Mouse (Mus musculus) yolk sac, embryonic 10.5 days (tissue): ENCODE results near the gene Gmppa.

Experiments
- DNase-seq: peaks from one replicate; pipeline ENCODE4 v3.0.0-alpha.2; 2017; ENCODE audit warnings: low spot score

Gene Gmppa

DNA sequence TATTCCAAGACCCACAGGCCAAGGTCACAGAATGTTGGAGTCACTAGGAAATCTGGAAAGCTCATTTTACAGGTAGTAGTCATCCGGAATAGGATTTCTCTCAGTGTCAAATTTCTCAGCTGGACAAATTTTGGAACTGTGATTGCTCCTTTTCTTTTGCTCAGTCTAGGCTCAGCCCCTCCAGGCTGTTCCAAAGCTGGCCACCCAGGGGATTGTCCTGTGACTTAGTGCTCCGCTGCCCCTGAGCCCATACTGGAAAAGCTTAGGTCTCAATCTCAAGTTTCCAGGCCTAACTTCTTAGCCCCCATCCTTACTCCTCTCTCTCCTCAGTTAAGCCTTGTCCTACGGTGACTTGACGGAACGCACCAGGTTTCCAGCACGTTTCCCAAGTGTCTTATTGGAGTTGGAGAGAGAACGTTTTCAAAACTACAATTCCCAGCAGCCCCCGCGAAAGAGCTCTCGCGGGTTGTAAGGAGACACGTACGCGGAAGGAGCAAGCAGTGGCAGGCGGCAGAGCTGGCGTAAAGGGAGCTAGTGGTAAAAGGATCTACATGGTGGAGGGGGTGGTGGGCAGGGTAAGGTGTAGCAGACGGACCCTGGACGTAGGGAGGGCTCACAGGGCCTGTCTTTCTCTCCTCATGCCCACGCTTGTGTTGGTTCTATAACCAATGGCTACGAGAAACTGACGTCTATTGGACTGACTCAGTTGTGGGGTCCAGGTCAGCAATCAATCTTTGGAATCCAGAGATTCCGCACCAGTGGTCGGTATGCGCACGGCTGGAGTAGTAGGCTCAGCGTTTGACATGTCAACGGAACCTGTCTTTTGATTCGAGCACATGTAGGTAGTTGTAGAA is at the start of gene Gmppa:
Gmppa (plus strand) TSS at position 456 of the 854 bp plus-strand sequence.
- DNase-seq, result peak; percentile 90

DNA sequence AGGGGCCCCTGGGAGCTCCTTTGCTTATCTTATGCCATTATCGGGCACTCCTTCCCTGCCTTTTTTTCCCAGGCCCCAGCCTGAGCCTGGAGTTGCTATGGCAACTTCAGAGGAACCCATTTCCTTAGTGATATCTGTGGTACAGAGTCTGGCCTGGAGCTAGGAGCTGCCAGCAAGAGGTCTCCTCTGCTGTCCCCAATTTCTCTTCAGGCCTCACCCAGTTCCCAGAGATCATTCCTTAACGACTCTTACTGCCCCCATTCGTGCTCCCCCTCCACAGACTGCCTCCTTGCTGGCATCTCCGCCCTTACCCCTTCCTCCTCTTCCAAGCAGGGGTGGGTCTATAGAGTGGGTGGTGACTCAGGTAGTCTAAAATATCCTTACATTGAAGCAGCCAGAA is 49.6 kb upstream of the Gmppa start:
- DNase-seq, result no peak

DNA sequence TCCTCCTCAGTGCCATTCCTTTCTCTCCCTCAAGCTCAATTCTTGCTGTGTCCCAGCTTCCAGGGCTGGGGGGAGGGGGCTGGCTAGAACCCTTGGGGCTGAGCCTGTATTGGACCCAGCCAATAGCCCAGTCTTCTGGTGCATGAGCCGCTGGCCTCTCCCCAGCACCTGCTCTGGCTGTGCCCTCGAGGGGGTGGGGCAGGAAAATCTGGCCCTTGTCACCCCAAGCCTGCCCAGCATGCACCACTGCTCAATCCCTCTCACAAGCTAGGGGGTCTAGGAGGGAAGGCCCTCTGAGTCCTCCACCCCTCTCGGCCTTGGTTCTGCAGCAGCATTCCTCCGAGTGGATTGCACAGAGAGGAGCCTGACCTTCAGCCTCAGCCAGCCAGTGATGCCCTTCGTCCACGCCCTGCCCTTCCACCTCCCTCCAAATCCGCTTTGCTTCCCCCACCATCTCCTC is 48.2 kb upstream of the Gmppa start:
- no peak for DNase-seq

DNA sequence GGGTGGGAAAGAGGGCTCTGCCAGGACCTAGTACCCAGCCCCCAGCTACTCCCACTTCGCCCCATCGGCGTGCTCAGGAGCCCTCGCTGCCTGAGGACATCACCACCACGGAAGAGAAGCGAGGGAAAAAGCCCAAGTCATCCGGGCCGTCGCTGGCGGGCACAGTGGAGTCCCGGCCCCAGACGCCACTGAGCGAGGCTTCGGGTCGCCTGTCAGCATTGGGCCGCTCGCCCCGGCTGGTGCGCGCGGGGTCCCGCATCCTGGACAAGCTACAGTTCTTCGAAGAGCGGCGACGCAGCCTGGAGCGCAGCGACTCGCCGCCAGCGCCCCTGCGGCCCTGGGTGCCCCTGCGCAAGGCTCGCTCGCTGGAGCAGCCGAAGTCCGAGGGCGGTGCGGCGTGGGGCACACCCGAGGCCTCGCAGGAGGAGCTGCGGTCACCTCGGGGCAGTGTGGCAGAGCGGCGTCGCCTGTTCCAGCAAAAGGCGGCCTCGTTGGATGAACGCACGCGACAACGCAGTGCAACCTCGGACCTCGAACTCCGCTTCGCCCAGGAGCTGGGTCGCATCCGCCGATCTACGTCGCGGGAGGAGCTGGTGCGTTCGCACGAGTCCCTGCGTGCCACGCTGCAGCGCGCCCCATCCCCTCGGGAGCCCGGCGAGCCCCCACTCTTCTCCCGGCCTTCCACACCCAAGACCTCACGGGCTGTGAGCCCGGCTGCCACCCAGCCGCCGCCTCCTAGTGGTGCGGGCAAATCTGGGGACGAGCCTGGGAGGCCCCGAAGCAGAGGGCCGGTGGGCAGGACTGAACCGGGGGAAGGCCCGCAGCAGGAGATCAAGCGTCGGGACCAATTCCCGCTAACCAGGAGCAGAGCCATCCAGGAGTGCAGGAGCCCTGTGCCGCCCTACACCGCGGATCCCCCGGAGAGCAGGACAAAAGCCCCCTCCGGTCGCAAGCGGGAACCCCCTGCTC is 47.5 kb upstream of the Gmppa start:
- no peak for DNase-seq

DNA sequence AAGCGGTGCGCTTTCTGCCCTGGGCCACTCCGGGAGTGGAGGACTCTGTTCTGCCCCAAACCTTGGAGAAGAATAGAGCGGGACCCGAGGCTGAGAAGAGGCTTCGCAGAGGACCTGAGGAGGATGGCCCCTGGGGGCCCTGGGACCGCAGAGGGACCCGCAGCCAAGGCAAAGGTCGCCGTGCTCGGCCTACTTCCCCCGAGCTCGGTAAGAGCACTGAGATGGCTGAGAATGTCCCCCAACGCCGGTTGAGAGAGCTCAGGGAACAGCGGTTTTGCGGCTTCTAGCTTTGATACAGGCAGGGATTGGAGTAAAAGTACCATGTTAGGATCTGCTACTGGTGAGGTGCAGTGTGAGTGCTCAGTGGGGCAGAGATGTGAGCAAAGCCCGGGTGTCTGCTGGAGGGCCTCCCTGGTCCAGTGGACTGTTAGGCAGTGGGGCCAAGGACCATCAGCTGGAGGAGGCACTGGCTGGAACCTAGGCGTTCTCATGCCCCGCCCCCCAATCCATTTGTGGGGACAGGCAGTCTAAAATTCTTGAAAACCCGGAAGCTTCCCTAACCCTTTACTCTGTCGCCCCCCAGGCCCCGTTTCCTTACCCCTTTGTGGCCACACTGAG is 46.7 kb upstream of the Gmppa start:
- DNase-seq, result no peak

DNA sequence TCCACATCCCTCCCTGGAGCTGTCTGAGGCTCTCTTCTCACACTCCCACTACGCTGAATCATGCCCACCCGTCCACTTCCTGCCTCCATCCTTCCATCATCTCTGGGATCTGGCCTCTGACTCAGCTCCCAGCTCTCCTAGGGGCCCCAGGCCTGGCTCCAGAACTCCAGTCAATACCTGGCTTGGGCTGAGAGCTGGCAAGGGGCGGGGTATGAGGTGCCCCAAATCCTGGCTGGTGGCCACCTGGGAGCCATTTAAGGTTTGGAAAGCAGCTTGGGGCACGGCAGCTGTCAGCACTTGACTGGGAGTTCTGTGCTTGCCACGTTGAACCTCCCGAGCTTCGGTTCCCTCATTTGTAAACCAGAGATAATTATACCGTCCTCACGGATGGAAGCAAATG is 42.6 kb upstream of the Gmppa start:
- no peak for DNase-seq

DNA sequence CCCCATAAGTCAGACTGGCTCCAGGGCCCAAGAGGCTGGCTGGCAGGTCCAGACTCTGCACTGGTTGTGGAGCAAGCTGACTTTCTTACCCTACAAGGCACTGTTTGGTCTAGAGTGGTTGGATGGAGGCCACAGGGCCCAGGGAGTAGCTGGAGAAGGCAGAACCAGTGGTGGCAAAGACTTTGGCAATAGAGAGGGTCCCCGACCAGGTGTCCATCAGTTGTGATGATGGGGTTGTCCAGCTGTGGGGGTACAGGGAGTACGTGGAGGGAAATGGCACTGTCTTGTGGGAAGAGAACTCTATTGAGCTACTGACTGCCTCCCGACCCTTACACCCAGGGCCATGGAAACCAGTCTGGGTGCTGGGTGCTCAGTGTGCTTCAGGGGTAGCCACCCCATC is 41.9 kb upstream of the Gmppa start:
- DNase-seq, result no peak

DNA sequence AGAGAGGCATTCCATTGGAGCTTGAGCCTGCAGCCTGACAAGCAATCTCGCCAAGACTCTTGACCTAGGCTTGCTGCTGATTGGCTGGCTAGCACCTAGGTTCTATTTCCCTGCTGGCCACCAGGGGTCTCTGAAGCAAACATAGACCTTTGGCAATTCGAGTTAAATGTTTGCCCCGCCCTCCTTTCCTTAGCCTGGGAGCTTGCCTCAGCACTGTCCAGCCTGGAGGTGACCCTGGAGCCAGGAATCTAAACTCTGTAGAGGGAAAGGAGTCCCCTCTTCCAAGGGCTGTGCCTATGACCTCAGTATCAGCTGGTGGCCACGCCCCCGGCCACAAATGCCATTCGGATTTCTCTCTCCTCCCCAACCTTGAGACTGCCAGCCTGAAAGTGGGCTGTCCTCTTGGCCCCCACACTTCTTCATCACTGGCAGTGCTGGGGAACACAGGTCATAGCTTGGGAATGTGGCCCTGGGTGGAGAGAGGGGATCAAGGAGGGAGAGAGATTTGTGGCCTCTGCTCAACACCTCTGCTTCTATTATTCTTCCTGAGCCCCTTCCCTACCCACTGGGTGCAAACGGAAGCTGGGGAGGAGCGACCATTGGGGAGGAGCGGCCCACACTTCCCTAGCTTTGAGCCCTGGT is 36.8 kb upstream of the Gmppa start:
- peak; percentile 85 for DNase-seq

DNA sequence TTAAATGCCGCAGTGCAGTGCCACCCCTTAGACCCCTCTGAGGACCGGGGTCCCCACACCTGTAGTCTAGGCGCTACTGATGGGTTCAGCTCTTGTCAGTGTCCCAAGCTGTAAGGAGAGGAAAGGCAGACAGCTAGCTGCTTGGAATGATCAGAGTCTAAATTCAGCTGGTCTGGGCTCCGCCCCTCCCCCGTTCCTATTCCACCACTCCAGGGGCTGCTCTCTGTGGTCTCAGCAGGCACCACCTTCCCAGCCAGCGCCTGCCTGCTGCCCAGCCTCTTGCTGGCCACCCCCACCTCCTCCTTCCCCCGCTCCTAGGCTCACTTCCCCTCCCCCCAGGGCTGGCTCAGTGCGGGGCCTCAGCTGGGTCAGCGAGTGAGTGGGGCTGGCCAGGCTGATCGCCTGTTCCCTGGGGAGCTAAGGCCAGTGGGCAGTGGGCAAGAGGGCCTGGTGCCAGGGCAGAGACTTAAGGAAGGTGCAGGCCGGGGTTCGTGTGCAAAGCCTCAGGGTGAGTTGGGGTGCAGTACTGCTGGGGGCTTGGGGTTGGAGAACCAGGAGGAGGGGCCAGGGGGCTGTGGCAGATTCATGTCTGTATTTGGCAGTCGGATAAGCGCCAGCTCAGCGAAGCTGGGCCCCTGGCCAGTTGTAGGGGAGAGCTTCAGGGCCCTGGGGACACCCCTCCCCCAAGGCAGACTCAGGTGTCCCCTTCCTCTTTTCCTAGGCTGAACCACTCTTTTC is 35.8 kb upstream of the Gmppa start:
- DNase-seq, result peak; percentile 87

DNA sequence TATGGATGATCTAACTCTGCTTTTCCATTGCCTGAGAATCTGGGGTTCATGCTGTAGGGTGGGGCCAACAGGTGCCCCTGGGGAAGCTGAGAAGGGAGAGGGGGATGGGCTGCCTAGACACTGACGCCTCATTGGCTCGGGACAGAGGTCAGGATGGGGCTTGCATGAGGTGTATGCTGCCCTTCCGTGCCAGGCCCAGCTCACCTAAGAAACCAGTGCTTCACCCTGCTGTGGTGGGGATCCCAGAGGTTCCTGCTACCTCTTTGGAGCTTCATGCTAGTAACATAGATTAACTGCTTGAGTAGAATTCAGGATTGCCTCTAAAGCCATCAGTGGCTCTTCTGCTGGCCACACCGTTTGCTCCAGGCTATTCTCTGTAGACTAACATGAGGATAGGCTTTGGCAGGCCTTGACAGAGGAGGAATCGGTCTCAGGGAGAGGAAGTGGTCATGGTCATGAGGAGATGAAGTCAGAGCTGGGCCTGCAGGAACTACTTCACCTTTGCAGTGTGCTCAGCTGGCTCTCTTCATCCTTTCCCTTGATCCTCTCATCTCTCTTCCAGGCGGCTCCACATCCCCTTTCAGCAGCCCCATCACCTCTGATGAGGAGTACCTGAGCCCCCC is 35.1 kb upstream of the Gmppa start:
- no peak for DNase-seq

DNA sequence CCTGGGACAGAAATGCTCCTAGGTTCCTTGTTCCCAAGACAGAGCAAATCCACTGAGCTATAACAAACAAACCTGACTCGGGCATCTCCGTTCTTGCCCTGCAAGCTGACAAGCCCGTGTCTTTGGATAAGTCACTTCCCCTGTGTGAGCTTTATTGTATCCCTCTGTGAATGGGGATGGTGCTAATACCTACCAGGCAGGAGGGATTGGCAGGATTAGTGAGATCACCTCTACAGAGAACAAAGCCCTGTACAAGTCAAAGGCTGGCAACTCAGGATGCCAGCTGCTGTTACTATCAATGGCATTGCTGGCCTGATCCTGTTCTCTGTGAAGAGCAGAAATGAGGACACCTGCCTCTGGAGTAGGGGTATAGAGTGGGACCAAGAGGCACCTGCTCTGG is 30.2 kb upstream of the Gmppa start:
- DNase-seq, result no peak

DNA sequence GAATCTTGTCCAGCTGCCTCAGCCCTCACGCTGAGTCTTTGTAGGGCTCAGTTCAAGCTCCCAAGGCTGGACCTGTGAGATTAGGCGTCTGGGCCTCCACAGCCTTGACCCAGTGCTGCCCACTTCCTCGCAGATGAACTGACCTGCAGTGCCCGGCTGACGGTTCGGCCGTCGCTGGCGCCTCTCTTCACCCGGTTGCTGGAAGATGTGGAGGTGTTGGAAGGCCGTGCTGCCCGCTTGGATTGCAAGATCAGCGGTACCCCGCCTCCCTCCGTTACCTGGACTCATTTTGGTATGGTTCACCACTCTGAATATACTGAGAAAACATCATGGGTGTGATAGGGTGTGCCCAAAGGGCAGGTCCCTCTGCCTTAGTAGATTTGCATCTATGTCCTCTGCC is 29.6 kb upstream of the Gmppa start:
- DNase-seq, result no peak

DNA sequence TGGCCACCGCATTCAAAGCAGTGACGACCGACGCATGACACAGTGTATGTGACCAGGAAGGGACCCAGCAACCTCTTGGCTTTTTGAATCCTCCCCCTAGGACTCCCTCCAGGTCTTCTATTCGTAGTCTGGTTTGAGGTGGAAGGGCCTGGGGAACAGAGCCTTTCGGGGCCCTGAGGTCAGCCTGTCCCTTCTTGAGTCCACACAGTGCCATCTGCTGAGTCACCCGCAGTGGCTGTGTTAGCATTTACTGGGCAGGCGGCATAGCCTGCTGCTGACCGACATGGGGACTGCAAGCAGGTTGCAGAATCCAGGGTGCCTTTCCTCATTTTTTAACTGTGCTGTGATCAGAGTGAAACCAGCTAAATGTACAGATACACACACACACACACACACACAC is 28.7 kb upstream of the Gmppa start:
- DNase-seq, result no peak

DNA sequence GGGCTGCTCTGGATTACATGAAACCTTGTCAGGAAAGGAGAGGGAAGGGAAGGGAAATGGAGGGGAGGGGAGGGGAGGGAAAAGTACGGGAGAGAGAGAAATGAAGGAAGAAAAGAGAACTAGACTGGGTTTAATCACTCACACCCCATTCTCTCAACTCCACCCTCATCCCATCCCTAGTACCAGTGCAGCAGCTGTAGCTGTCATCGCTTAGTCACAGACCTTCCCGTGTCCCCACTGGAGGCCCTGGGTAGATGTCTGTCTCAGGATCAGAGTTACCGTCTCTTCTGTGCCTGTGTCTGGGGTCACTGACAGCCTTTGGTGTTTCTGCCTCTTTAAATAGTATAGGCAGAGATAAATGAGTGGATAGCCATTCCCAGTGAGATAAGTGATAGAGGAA is 27.5 kb upstream of the Gmppa start:
- no peak for DNase-seq

DNA sequence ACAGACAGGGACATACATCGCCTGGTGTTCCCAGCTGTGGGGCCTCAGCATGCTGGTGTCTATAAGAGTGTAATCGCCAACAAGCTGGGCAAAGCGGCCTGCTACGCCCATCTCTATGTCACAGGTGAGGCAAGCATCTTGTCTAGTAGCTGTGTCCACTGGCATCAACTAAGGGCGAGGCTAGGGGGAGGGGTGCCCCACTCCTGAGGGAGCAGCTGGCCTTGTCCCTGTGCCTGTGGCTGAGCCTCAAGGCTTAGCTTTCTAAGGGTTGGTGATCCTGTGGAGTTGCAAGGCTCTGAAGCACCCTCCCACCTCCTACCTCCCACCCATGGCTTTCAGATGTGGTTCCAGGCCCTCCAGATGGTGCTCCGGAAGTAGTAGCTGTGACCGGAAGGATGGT is 25.8 kb upstream of the Gmppa start:
- no peak for DNase-seq

DNA sequence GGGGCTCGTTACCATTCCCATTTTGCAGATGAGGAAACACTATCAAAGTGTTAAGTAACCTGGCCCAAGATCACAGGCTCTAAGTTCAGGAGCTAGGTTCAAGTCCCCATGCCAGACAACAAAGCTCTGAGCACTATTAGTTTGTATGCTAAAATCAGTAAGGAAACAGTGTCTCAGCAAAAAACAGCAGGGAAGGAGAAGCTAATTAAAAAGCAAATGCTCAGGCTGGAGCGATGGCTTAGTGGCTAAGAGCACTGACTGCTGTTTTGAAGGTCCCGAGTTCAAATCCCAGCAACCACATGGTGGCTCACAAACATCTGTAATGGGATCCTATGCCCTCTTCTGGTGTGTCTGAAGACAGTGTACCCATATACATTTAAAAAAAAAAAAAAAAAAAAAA is 23.5 kb upstream of the Gmppa start:
- no peak for DNase-seq

DNA sequence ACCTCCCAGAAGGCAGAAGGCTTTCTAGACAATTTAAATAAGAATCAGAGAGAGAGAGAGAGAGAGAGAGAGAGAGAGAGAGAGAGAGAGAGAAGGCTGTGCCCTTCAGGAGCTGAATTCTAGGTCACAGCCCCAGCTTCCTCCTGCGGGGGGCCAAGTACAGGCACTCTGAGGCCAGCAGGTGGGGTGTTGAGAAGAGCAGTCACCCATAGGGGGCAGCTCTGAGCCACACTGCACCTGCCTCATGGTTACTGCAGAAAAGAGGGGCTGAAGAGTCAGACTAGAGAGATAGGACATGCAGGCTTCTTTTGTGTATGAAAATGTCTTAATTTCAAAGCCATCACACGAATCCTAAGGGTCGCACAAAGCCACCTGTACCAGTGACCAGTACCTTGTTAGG is 22.0 kb upstream of the Gmppa start:
- no peak for DNase-seq

DNA sequence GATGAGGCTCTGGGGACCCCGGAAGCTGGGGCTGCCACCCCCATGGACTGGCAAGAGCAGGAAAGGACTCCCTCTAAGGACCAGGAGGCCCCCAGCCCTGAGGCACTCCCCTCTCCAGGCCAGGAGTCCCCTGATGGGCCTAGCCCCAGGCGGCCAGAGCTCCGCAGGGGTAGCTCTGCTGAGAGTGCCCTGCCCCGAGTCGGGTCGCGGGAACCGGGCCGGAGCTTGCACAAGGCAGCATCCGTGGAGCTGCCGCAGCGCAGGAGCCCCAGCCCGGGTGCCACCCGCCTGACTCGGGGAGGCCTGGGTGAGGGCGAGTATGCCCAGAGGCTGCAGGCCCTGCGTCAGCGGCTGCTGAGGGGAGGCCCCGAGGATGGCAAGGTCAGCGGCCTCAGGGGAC is 13.9 kb upstream of the Gmppa start:
- no peak for DNase-seq

DNA sequence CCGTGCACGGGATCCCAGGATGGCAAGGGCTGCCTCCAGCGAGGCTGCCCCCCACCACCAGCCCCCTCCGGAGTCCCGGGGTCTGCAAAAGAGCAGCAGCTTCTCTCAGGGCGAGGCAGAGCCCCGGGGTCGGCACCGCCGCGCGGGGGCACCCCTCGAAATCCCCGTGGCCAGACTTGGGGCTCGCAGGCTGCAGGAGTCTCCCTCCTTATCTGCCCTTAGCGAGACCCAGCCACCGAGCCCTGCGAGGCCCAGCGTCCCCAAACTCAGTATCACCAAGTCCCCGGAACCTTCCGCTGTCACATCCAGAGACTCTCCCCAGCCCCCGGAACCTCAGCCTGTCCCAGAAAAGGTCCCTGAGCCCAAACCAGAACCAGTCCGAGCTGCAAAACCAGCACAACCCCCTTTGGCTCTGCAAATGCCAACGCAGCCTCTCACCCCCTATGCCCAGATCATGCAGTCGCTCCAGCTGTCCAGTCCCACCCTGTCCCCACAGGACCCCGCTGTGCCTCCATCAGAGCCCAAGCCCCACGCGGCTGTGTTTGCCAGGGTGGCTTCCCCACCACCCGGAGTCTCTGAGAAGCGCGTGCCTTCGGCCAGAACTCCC is 13.4 kb upstream of the Gmppa start:
- DNase-seq, result no peak

DNA sequence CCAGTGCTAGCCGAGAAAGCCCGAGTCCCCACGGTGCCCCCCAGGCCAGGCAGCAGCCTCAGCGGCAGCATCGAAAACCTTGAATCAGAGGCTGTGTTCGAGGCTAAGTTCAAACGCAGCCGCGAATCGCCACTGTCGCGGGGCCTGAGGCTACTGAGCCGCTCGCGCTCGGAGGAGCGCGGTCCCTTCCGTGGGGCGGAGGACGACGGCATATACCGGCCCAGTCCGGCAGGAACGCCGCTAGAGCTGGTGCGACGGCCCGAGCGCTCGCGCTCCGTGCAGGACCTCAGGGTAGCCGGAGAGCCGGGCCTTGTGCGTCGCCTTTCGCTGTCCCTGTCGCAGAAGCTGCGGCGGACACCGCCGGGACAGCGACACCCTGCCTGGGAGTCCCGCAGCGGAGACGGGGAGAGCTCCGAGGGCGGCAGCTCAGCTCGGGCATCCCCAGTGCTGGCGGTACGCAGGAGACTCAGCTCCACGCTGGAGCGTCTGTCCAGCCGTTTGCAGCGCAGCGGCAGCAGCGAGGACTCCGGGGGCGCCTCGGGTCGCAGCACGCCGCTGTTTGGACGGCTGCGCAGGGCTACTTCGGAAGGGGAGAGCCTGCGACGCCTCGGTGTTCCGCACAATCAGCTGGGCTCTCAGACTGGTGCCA is 12.8 kb upstream of the Gmppa start:
- peak; percentile 36 for DNase-seq
